Mouse (Mus musculus): ENCODE results near the gene Gm12185.

Gene Gm12185

DNA sequence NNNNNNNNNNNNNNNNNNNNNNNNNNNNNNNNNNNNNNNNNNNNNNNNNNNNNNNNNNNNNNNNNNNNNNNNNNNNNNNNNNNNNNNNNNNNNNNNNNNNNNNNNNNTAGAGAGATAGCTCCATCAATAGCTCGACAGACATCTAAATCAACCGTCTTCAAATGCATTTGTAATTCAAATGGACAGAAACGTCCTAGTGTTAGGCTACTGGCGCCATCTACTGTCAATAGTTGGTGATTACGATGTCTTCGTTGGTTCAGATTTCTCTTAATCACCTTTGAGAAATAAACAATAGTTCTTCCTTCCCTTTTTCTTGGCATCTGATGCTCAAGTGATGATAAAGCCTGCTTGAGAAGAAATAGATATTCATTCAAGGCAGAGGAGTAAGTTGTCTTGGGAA lies 133.0 kb downstream of the Gm12185 start:
- DNase-seq (ENCODE audit: low spot score in 2 of 2), result peak in 1 of 2 experiments; percentile 17

Data from right cerebral cortex, postnatal 36 days (tissue).